Mouse (Mus musculus) bone marrow, adult 2 months (tissue): ENCODE measurements around the gene Sh2d4b.

Source experiments
- CTCF ChIP-seq: fragments of 200-500 bp; IDR thresholded peaks from 2 replicates; pipeline ENCODE4 v1.5.1; 2011; ENCODE audit warnings: low read length, control low read depth; ENCODE audit not compliant: control insufficient read depth, insufficient read depth
- POLR2A ChIP-seq: fragments of 200-500 bp; IDR thresholded peaks from 2 replicates; pipeline ENCODE4 v1.6.1; 2011; ENCODE audit warnings: low read depth, mild to moderate bottlenecking, control low read depth, low read length, borderline replicate concordance; ENCODE audit not compliant: control insufficient read depth

GRCm38 (mm10) chr14:40917632-40918031 is 24.6 kb upstream of the Sh2d4b start:
- peak; percentile 97 for TF ChIP-seq CTCF
- TF ChIP-seq POLR2A = no peak
